Mouse (Mus musculus): ENCODE results near the gene Mfsd9. TPM values are rescaled to one million over a fixed set of nuclear protein-coding genes. Genes with fewer than 3 reads are reported as not detected.

Mfsd9 gene
- polyA plus RNA-seq, 1 experiment from 2014 or later: 3.8 TPM

GRCm38 (mm10) chr1:40799121-40799520 lies 8.6 kb upstream of the Mfsd9 start:
- Histone ChIP-seq H3K79me2 (ENCODE audit: inconsistent target) (no peaks in the 10 kb centered on the region), H3K4me3 (ENCODE audit: inconsistent target) (no peak overlapping the region), H3K36me3 (ENCODE audit: inconsistent target) (no peaks in the 10 kb centered on the region), H3K27ac (no peak overlapping the region)
- WGBS (ENCODE audit: missing documents): 94% methylated on average over 8 of the region's 8 CpGs

GRCm38 (mm10) chr1:40797348-40797747 lies 6.9 kb upstream of the Mfsd9 start:
- no peaks in the 10 kb centered on the region for H3K79me2 ChIP-seq (ENCODE audit: inconsistent target)
- WGBS (ENCODE audit: missing documents): 20% methylated on average over 5 of the region's 5 CpGs
- no peak overlapping the region for H3K4me3 ChIP-seq (ENCODE audit: inconsistent target)
- no peak overlapping the region for H3K27ac ChIP-seq
- no peaks in the 10 kb centered on the region for H3K36me3 ChIP-seq (ENCODE audit: inconsistent target)

GRCm38 (mm10) chr1:40795508-40795907 lies 5.0 kb upstream of the Mfsd9 start:
- 92% methylated on average over 1 of the region's 1 CpGs for WGBS (ENCODE audit: missing documents)
- Histone ChIP-seq H3K79me2 (ENCODE audit: inconsistent target) (no peaks in the 10 kb centered on the region), H3K4me3 (ENCODE audit: inconsistent target) (no peak overlapping the region), H3K36me3 (ENCODE audit: inconsistent target) (no peaks in the 10 kb centered on the region), H3K27ac (no peak overlapping the region)

- WGBS (ENCODE audit: missing documents): 45% methylated on average over 5 of the region's 5 CpGs
- Histone ChIP-seq H3K27ac (no peak overlapping the region), H3K4me3 (ENCODE audit: inconsistent target) (peak overlapping the region; percentile 78), H3K79me2 (ENCODE audit: inconsistent target) (no peaks in the 10 kb centered on the region), H3K36me3 (ENCODE audit: inconsistent target) (no peaks in the 10 kb centered on the region)
Observed at GRCm38 (mm10) chr1:40789666-40790233, 737 bp downstream of the Mfsd9 start.

GRCm38 (mm10) chr1:40788956-40789355 lies 1.5 kb downstream of the Mfsd9 start:
- 0 out of 2 replicates have a peak, but pooled peaks cover 3% of the 10 kb centered on the region for H3K36me3 ChIP-seq (ENCODE audit: inconsistent target)
- H3K27ac ChIP-seq: no peak overlapping the region
- 97% methylated on average over 6 of the region's 6 CpGs for WGBS (ENCODE audit: missing documents)
- no peak overlapping the region for H3K4me3 ChIP-seq (ENCODE audit: inconsistent target)
- H3K79me2 ChIP-seq (ENCODE audit: inconsistent target): no peaks in the 10 kb centered on the region

GRCm38 (mm10) chr1:40785876-40786445 lies 4.5 kb downstream of the Mfsd9 start:
- no peaks in the 10 kb centered on the region for H3K79me2 ChIP-seq (ENCODE audit: inconsistent target)
- H3K4me3 ChIP-seq (ENCODE audit: inconsistent target): no peak overlapping the region
- H3K36me3 ChIP-seq (ENCODE audit: inconsistent target): 0 out of 2 replicates have a peak, but pooled peaks cover 3% of the 10 kb centered on the region
- WGBS (ENCODE audit: missing documents): 70% methylated on average over 11 of the region's 11 CpGs
- H3K27ac ChIP-seq: no peak overlapping the region

GRCm38 (mm10) chr1:40784306-40784705 lies 6.2 kb downstream of the Mfsd9 start:
- H3K4me3 ChIP-seq (ENCODE audit: inconsistent target): no peak overlapping the region
- WGBS (ENCODE audit: missing documents): 98% methylated on average over 9 of the region's 9 CpGs
- H3K79me2 ChIP-seq (ENCODE audit: inconsistent target): no peaks in the 10 kb centered on the region
- peaks cover 12% of the 10 kb centered on the region; the same call in 1 of the 2 replicates for H3K36me3 ChIP-seq (ENCODE audit: inconsistent target)
- H3K27ac ChIP-seq: no peak overlapping the region

- peaks cover 12% of the 10 kb centered on the region; the same call in 1 of the 2 replicates for H3K36me3 ChIP-seq (ENCODE audit: inconsistent target)
- H3K79me2 ChIP-seq (ENCODE audit: inconsistent target): no peaks in the 10 kb centered on the region
- H3K27ac ChIP-seq: no peak overlapping the region
- WGBS (ENCODE audit: missing documents): 95% methylated on average over 7 of the region's 7 CpGs
- H3K4me3 ChIP-seq (ENCODE audit: inconsistent target): no peak overlapping the region
Observed at GRCm38 (mm10) chr1:40783450-40783849, 7.0 kb downstream of the Mfsd9 start.

- no peak overlapping the region for H3K27ac ChIP-seq
- H3K36me3 ChIP-seq (ENCODE audit: inconsistent target): peaks cover 16% of the 10 kb centered on the region; the same call in 1 of the 2 replicates
- WGBS (ENCODE audit: missing documents): 97% methylated on average over 3 of the region's 3 CpGs
- H3K4me3 ChIP-seq (ENCODE audit: inconsistent target): no peak overlapping the region
- no peaks in the 10 kb centered on the region for H3K79me2 ChIP-seq (ENCODE audit: inconsistent target)
Observed at GRCm38 (mm10) chr1:40776763-40777162, 13.7 kb downstream of the Mfsd9 start.

- Histone ChIP-seq H3K79me2 (ENCODE audit: inconsistent target) (no peaks in the 10 kb centered on the region), H3K27ac (no peak overlapping the region), H3K36me3 (ENCODE audit: inconsistent target) (peaks cover 16% of the 10 kb centered on the region; the same call in 1 of the 2 replicates), H3K4me3 (ENCODE audit: inconsistent target) (no peak overlapping the region)
- 93% methylated on average over 2 of the region's 2 CpGs for WGBS (ENCODE audit: missing documents)
Observed at GRCm38 (mm10) chr1:40776102-40776501, 14.4 kb downstream of the Mfsd9 start.

GRCm38 (mm10) chr1:40774040-40774439 lies 16.4 kb downstream of the Mfsd9 start:
- WGBS (ENCODE audit: missing documents): 96% methylated on average over 10 of the region's 10 CpGs

GRCm38 (mm10) chr1:40773234-40773633 lies 17.3 kb downstream of the Mfsd9 start:
- Histone ChIP-seq H3K36me3 (ENCODE audit: inconsistent target) (peaks cover 7% of the 10 kb centered on the region; the same call in 1 of the 2 replicates), H3K4me3 (ENCODE audit: inconsistent target) (no peak overlapping the region), H3K27ac (no peak overlapping the region), H3K79me2 (ENCODE audit: inconsistent target) (no peaks in the 10 kb centered on the region)
- WGBS (ENCODE audit: missing documents): 92% methylated on average over 5 of the region's 5 CpGs

More at GRCm38 (mm10) chr1:40774040-40774439, 16.4 kb downstream of the Mfsd9 start:
- Histone ChIP-seq H3K4me3 (ENCODE audit: inconsistent target) (no peak overlapping the region), H3K79me2 (ENCODE audit: inconsistent target) (no peaks in the 10 kb centered on the region), H3K27ac (no peak overlapping the region), H3K36me3 (ENCODE audit: inconsistent target) (peaks cover 7% of the 10 kb centered on the region; the same call in 1 of the 2 replicates)

GRCm38 (mm10) chr1:40771196-40771970 lies 19.1 kb downstream of the Mfsd9 start:
- Histone ChIP-seq H3K36me3 (ENCODE audit: inconsistent target) (peaks cover 7% of the 10 kb centered on the region; the same call in 1 of the 2 replicates), H3K27ac (no peak overlapping the region), H3K4me3 (ENCODE audit: inconsistent target) (no peak overlapping the region), H3K79me2 (ENCODE audit: inconsistent target) (no peaks in the 10 kb centered on the region)
- 90% methylated on average over 7 of the region's 7 CpGs for WGBS (ENCODE audit: missing documents)

- Histone ChIP-seq H3K79me2 (ENCODE audit: inconsistent target) (no peaks in the 10 kb centered on the region), H3K27ac (no peak overlapping the region), H3K4me3 (ENCODE audit: inconsistent target) (no peak overlapping the region), H3K36me3 (ENCODE audit: inconsistent target) (peaks cover 7% of the 10 kb centered on the region; the same call in 1 of the 2 replicates)
- WGBS (ENCODE audit: missing documents): 87% methylated on average over 4 of the region's 4 CpGs
Observed at GRCm38 (mm10) chr1:40769331-40769894, 21.1 kb downstream of the Mfsd9 start.

Measured in macrophage (primary cell).